Mouse (Mus musculus): ENCODE results near the gene Tmem251. TPM values are rescaled to one million over a fixed set of nuclear protein-coding genes. Genes with fewer than 3 reads are reported as not detected.

The Tmem251 gene
- polyA plus RNA-seq, 1 experiment from 2014 or later: 14.7 TPM

GRCm38 (mm10) chr12:102757689-102758402 lies 14.3 kb downstream of the Tmem251 start, which contains the start of the genes Gm28051, Gon7 and Ubr7:
Gene Gm28051 (minus strand): TSS chr12:102757765.
Gene Gon7 (minus strand): TSS chr12:102757803.
Gene Ubr7 (plus strand): TSS chr12:102757967.
- peak within 1 kb of the TSS; percentile 94 for H3K4me2 ChIP-seq (ENCODE audit: low read length)
- H3K9me3 ChIP-seq (ENCODE audit: control insufficient read depth, low read length): no peaks in the 10 kb centered on the region
- peak within 1 kb of the TSS; percentile 74 for H3K9ac ChIP-seq (ENCODE audit: low read length)
- WGBS: under 1% methylated on average over 73 of the region's 73 CpGs
- DNase-seq (ENCODE audit: low spot score): peak; percentile 97
- peak within 1 kb of the TSS; percentile 83 for H3K4me3 ChIP-seq (ENCODE audit: low read depth, low read length)
- no peaks in the 10 kb centered on the region for H3K27me3 ChIP-seq (replicated peaks; ENCODE audit: control insufficient read depth, insufficient read depth, low read length)
- ATAC-seq (replicated peaks; ENCODE audit: low FRiP score, low TSS enrichment, low read depth): peak; percentile 96
- H3K36me3 ChIP-seq (ENCODE audit: control insufficient read depth, insufficient read depth, low read length): peaks cover 12% of the 10 kb centered on the region
- H3K4me1 ChIP-seq (replicated peaks; ENCODE audit: control insufficient read depth, insufficient read depth, low read length): peaks cover 10% of the 10 kb centered on the region; the same call in 1 of the 2 replicates
- H3K27ac ChIP-seq (ENCODE audit: low read depth): peak within 1 kb of the TSS; percentile 87

- under 1% methylated on average over 10 of the region's 10 CpGs for WGBS
- Histone ChIP-seq H3K4me3 (ENCODE audit: low read depth, low read length) (peak within 1 kb of the TSS; percentile 83), H3K27ac (ENCODE audit: low read depth) (peak within 1 kb of the TSS; percentile 87), H3K9ac (ENCODE audit: low read length) (peak within 1 kb of the TSS; percentile 74), H3K9me3 (ENCODE audit: control insufficient read depth, low read length) (no peaks in the 10 kb centered on the region), H3K4me1 (replicated peaks; ENCODE audit: control insufficient read depth, insufficient read depth, low read length) (peaks cover 10% of the 10 kb centered on the region; the same call in 1 of the 2 replicates), H3K4me2 (ENCODE audit: low read length) (peak within 1 kb of the TSS; percentile 94), H3K36me3 (ENCODE audit: control insufficient read depth, insufficient read depth, low read length) (peaks cover 14% of the 10 kb centered on the region), H3K27me3 (replicated peaks; ENCODE audit: control insufficient read depth, insufficient read depth, low read length) (no peaks in the 10 kb centered on the region)
- DNase-seq (ENCODE audit: low spot score) (peak; percentile 56), ATAC-seq (replicated peaks; ENCODE audit: low FRiP score, low TSS enrichment, low read depth) (no peak)
Observed at GRCm38 (mm10) chr12:102758403-102758756, 14.8 kb downstream of the Tmem251 start, which contains the start of gene Gm20604. Gene Gm20604 (minus strand): TSS chr12:102758672.

GRCm38 (mm10) chr12:102758936-102759335 lies 15.4 kb downstream of the Tmem251 start:
- Histone ChIP-seq H3K9me3 (ENCODE audit: control insufficient read depth, low read length) (no peaks in the 10 kb centered on the region), H3K4me1 (replicated peaks; ENCODE audit: control insufficient read depth, insufficient read depth, low read length) (peaks cover 10% of the 10 kb centered on the region; the same call in 1 of the 2 replicates), H3K4me3 (ENCODE audit: low read depth, low read length) (peak overlapping the region; percentile 83), H3K4me2 (ENCODE audit: low read length) (peak overlapping the region; percentile 94), H3K27ac (ENCODE audit: low read depth) (no peak overlapping the region; the same call in 1 of the 2 replicates), H3K36me3 (ENCODE audit: control insufficient read depth, insufficient read depth, low read length) (peaks cover 16% of the 10 kb centered on the region), H3K27me3 (replicated peaks; ENCODE audit: control insufficient read depth, insufficient read depth, low read length) (no peaks in the 10 kb centered on the region), H3K9ac (ENCODE audit: low read length) (peak overlapping the region; percentile 74)
- 5% methylated on average over 5 of the region's 5 CpGs for WGBS
- DNase-seq (ENCODE audit: low spot score) (no peak), ATAC-seq (replicated peaks; ENCODE audit: low FRiP score, low TSS enrichment, low read depth) (no peak)

GRCm38 (mm10) chr12:102761668-102762067 lies 18.1 kb downstream of the Tmem251 start:
- H3K4me2 ChIP-seq (ENCODE audit: low read length): no peak overlapping the region
- WGBS: 81% methylated on average over 3 of the region's 3 CpGs
- no peaks in the 10 kb centered on the region for H3K27me3 ChIP-seq (replicated peaks; ENCODE audit: control insufficient read depth, insufficient read depth, low read length)
- H3K27ac ChIP-seq (ENCODE audit: low read depth): no peak overlapping the region
- DNase-seq (ENCODE audit: low spot score): no peak
- no peaks in the 10 kb centered on the region for H3K9me3 ChIP-seq (ENCODE audit: control insufficient read depth, low read length)
- H3K36me3 ChIP-seq (ENCODE audit: control insufficient read depth, insufficient read depth, low read length): peaks cover 39% of the 10 kb centered on the region
- no peak for ATAC-seq (replicated peaks; ENCODE audit: low FRiP score, low TSS enrichment, low read depth)
- H3K9ac ChIP-seq (ENCODE audit: low read length): no peak overlapping the region
- H3K4me1 ChIP-seq (replicated peaks; ENCODE audit: control insufficient read depth, insufficient read depth, low read length): peaks cover 10% of the 10 kb centered on the region; the same call in 1 of the 2 replicates
- H3K4me3 ChIP-seq (ENCODE audit: low read depth, low read length): no peak overlapping the region

GRCm38 (mm10) chr12:102763696-102764095 lies 20.1 kb downstream of the Tmem251 start:
- Histone ChIP-seq H3K9ac (ENCODE audit: low read length) (no peak overlapping the region), H3K4me1 (replicated peaks; ENCODE audit: control insufficient read depth, insufficient read depth, low read length) (peaks cover 8% of the 10 kb centered on the region; the same call in 1 of the 2 replicates), H3K36me3 (ENCODE audit: control insufficient read depth, insufficient read depth, low read length) (peaks cover 58% of the 10 kb centered on the region), H3K27me3 (replicated peaks; ENCODE audit: control insufficient read depth, insufficient read depth, low read length) (no peaks in the 10 kb centered on the region), H3K4me3 (ENCODE audit: low read depth, low read length) (no peak overlapping the region), H3K4me2 (ENCODE audit: low read length) (no peak overlapping the region), H3K9me3 (ENCODE audit: control insufficient read depth, low read length) (no peaks in the 10 kb centered on the region), H3K27ac (ENCODE audit: low read depth) (no peak overlapping the region)
- ATAC-seq (replicated peaks; ENCODE audit: low FRiP score, low TSS enrichment, low read depth): no peak
- no peak for DNase-seq (ENCODE audit: low spot score)

GRCm38 (mm10) chr12:102769000-102769399 lies 25.4 kb downstream of the Tmem251 start:
- Histone ChIP-seq H3K4me1 (replicated peaks; ENCODE audit: control insufficient read depth, insufficient read depth, low read length) (no peaks in the 10 kb centered on the region), H3K4me2 (ENCODE audit: low read length) (no peak overlapping the region), H3K4me3 (ENCODE audit: low read depth, low read length) (no peak overlapping the region), H3K36me3 (ENCODE audit: control insufficient read depth, insufficient read depth, low read length) (peaks cover 96% of the 10 kb centered on the region), H3K9me3 (ENCODE audit: control insufficient read depth, low read length) (no peaks in the 10 kb centered on the region), H3K27ac (ENCODE audit: low read depth) (no peak overlapping the region), H3K27me3 (replicated peaks; ENCODE audit: control insufficient read depth, insufficient read depth, low read length) (no peaks in the 10 kb centered on the region), H3K9ac (ENCODE audit: low read length) (no peak overlapping the region)
- 92% methylated on average over 4 of the region's 4 CpGs for WGBS
- DNase-seq (ENCODE audit: low spot score): no peak
- no peak for ATAC-seq (replicated peaks; ENCODE audit: low FRiP score, low TSS enrichment, low read depth)

GRCm38 (mm10) chr12:102771601-102772000 lies 28.0 kb downstream of the Tmem251 start:
- DNase-seq (ENCODE audit: low spot score): no peak
- no peak overlapping the region for H3K4me2 ChIP-seq (ENCODE audit: low read length)
- H3K4me3 ChIP-seq (ENCODE audit: low read depth, low read length): no peak overlapping the region
- H3K4me1 ChIP-seq (replicated peaks; ENCODE audit: control insufficient read depth, insufficient read depth, low read length): no peaks in the 10 kb centered on the region
- no peaks in the 10 kb centered on the region for H3K27me3 ChIP-seq (replicated peaks; ENCODE audit: control insufficient read depth, insufficient read depth, low read length)
- no peak overlapping the region for H3K27ac ChIP-seq (ENCODE audit: low read depth)
- WGBS: 94% methylated on average over 8 of the region's 8 CpGs
- ATAC-seq (replicated peaks; ENCODE audit: low FRiP score, low TSS enrichment, low read depth): no peak
- no peaks in the 10 kb centered on the region for H3K9me3 ChIP-seq (ENCODE audit: control insufficient read depth, low read length)
- H3K36me3 ChIP-seq (ENCODE audit: control insufficient read depth, insufficient read depth, low read length): peaks cover 95% of the 10 kb centered on the region
- no peak overlapping the region for H3K9ac ChIP-seq (ENCODE audit: low read length)

GRCm38 (mm10) chr12:102772676-102773075 lies 29.1 kb downstream of the Tmem251 start:
- no peaks in the 10 kb centered on the region for H3K4me1 ChIP-seq (replicated peaks; ENCODE audit: control insufficient read depth, insufficient read depth, low read length)
- no peak overlapping the region for H3K27ac ChIP-seq (ENCODE audit: low read depth)
- no peak for ATAC-seq (replicated peaks; ENCODE audit: low FRiP score, low TSS enrichment, low read depth)
- H3K36me3 ChIP-seq (ENCODE audit: control insufficient read depth, insufficient read depth, low read length): peaks cover 96% of the 10 kb centered on the region
- H3K4me3 ChIP-seq (ENCODE audit: low read depth, low read length): no peak overlapping the region
- H3K9ac ChIP-seq (ENCODE audit: low read length): no peak overlapping the region
- H3K27me3 ChIP-seq (replicated peaks; ENCODE audit: control insufficient read depth, insufficient read depth, low read length): no peaks in the 10 kb centered on the region
- no peaks in the 10 kb centered on the region for H3K9me3 ChIP-seq (ENCODE audit: control insufficient read depth, low read length)
- no peak for DNase-seq (ENCODE audit: low spot score)
- H3K4me2 ChIP-seq (ENCODE audit: low read length): no peak overlapping the region
- 96% methylated on average over 5 of the region's 5 CpGs for WGBS

- H3K27ac ChIP-seq (ENCODE audit: low read depth): no peak overlapping the region
- no peaks in the 10 kb centered on the region for H3K27me3 ChIP-seq (replicated peaks; ENCODE audit: control insufficient read depth, insufficient read depth, low read length)
- H3K4me2 ChIP-seq (ENCODE audit: low read length): no peak overlapping the region
- no peaks in the 10 kb centered on the region for H3K4me1 ChIP-seq (replicated peaks; ENCODE audit: control insufficient read depth, insufficient read depth, low read length)
- DNase-seq (ENCODE audit: low spot score): no peak
- no peak overlapping the region for H3K9ac ChIP-seq (ENCODE audit: low read length)
- no peak for ATAC-seq (replicated peaks; ENCODE audit: low FRiP score, low TSS enrichment, low read depth)
- H3K4me3 ChIP-seq (ENCODE audit: low read depth, low read length): no peak overlapping the region
- H3K9me3 ChIP-seq (ENCODE audit: control insufficient read depth, low read length): no peaks in the 10 kb centered on the region
- peaks cover 73% of the 10 kb centered on the region for H3K36me3 ChIP-seq (ENCODE audit: control insufficient read depth, insufficient read depth, low read length)
- 91% methylated on average over 14 of the region's 14 CpGs for WGBS
Observed at GRCm38 (mm10) chr12:102776035-102776434, 32.5 kb downstream of the Tmem251 start.

Measured in intestine, embryonic 14.5 days (tissue).